Mouse (Mus musculus) yolk sac, embryonic 10.5 days (tissue): ENCODE results near the gene Akap9.
"Not testable (repeated sequence)": the region's sequence is repeated elsewhere in the genome, so short reads cannot be mapped to it uniquely, and the experiment has no call there.

Experiments used
- DNase-seq: peaks from one replicate; pipeline ENCODE4 v3.0.0-alpha.2; 2017; ENCODE audit warnings: low spot score

The Akap9 gene

DNA sequence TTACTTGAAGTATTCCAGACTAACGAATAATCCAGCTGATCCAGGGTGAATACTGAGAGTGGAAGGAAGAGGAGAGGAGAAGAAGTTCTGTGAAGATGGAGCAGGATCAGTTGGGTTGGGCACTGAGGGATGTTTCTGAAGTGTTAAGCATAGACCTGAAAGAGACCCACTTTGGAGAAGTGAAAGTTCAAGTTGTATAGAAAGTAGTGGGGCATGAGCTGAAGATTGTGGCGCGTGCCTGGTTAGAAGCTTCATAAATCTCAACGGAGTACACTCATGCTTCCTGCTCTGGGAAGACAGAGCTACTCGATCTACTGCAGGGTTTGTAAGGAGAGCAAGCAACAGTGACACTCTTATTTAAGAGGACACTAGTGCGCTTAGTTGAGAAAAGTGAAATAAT, 41.3 kb downstream of the Akap9 start:
- DNase-seq = no peak

DNA sequence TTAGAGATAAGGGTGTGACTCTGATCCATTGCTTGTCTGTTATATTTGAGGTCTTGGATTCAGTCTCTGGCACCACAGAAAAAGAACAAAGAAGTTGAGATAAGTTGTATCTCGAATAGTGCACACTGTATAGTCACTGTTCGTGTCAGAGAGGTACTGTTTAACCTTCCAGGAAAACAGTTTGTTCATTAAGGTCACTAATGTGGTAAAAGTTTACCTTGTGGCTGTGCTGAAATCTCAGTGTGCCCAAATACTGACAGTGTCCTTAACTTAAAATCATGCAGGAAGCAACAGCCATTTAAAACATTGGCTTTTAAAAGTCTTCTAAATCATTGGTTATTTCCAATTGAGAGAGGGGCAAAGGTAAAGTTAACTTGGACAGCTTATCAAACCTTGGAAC, 43.1 kb downstream of the Akap9 start:
- DNase-seq = no peak

DNA sequence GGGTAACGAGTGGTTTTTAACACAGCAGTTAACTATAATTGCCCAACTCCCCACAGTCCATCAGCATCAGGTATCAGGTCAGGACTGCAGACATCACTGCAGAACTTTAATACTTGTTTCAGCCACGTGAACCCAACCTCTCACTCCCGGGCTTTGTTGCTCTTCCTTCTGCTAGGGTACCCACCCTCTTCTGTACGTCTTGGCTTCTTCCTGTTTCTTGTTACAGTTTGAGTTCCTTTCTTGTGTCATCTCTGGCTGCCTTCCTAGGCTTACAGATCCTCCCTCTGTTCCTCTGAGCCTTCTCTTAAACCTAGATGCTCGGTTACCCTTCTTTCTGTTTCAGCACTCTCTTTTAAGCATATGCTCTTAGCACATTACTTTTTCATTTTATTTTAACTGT, 45.9 kb downstream of the Akap9 start:
- no peak for DNase-seq

DNA sequence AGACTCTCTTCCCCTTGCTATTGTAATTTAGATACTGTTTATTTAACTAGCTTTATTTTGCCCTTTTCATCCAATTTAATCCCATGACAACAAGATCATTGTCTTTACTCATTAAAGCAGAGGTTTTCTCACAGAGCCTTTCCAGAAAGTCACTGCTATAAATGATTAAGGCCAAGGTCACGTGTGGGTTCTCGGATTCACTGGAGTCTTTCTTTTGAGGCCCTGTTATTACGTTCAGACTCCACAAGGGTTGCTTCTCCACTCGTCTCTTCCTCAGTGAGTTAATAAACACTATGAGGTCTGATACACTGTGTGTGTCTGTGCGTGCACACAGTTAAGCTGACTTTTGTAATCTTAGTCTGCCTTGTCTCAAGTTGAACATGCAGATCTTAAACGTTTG, 47.0 kb downstream of the Akap9 start:
- DNase-seq = no peak

DNA sequence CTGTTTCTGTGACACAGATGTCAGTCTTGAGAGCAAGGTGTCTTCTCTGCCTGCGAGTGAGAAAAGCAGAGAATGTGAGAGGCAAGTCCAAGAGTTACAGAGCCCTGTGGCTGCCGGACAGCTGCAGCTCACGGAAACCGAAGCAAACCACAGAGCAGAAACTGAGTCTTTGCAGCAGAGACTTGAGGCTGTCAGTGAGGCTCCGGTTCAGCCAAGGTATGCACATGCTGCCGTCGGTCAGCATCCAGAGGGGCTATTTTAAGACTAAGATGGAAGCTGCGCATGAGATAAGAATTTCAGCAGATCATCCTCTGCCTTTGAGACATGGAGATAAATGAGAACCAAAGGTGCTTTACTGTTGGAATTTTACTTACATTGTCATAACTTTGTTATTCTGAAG, 48.3 kb downstream of the Akap9 start:
- no peak for DNase-seq

DNA sequence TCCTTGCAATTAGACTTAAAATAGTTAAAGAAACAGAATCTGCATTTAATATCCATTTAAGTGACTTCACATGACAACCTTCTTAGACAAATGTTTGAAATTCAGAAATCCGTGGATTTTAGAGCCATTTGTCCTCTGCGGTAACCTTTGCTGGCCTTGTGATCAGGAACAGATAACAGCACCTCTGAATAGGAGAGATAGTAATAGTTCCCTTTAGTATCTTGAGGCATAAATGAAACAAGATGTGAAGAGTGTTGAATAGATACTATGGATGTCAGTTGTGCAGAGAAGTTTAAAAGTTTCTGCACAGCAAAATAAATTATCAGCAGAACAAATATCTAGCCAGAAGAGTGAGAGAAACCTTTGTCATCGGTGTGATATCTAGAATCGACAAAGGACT, 50.0 kb downstream of the Akap9 start:
- DNase-seq = no peak

DNA sequence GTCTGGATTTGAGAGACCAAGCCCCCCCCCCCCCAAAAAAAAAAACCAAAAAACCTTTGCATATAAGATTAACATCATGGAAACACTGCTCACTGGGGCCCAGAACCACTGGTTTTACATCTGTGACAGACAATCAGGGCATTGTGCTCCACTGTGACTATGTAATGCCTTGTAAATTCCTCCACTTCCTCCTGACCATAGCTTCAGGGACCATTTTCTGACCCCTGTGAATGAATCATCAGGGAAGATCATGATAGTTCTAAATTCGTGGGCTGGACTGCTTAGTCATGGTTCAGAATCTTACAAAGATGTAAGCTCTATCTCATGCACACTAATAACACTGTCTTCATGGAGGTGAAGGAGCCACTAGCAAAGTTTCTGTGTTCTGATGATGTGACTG, 61.8 kb downstream of the Akap9 start:
- DNase-seq = no peak

DNA sequence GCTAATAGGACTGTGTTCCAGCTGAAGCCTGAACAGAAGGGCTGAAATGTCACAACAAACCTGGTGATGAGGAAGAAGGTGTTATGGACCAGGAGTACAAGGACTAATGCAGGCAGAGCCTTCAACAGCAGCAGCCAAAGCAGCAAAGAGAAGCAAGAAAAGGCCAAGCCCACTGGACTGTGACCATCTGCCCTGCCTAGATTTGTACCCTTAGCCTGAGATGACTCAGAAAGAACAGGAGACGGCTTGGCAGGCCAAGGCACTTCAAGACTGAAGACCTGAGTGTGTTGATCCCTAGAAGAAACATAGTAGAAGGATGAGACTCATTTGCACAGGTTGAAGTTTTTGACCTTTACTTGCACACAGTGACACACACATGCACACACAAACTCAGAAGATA, 62.6 kb downstream of the Akap9 start:
- no peak for DNase-seq

DNA sequence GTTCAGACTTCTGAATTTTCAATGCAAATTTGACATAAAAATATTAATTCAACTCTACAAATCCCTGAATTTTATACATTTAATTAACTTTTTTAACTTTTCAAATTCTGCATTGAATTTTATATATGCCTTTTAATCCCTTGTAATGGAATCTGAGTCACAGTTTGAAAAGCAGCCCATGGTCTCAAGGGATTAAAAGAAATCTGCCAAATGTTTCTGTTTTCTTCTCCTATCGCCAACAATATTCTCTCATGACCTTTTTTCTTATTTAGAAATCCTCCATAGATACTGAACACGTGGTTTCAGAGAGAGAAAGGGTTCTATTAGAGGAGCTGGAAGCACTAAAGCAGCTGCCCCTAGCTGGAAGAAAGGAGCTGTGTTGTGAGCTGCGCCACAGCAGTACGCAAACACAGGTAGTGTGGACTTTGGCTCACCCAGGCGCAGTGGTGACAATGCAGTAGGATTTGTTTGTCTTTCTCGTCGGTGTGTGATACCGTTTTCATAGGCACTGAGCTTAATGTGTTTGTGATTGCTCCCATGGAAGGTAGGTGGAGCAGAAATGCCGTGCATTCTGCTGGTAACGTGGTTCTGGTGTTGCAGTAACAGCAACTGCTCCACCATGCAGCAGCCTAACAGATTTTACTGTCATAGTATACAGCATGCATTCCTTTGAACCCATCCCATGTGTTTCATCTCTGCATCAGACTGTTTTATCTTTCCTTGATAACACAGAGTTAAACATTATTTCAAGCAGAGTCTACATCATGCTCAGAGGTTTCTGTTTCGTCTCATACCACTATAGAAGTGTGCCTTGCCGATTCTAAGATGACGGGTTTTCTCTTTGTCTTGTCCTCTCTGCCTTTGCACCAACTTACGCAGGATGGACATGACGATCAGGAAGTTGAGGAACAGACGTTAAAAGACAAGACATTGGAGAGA, 76.9 kb downstream of the Akap9 start:
- peak; percentile 80 for DNase-seq

DNA sequence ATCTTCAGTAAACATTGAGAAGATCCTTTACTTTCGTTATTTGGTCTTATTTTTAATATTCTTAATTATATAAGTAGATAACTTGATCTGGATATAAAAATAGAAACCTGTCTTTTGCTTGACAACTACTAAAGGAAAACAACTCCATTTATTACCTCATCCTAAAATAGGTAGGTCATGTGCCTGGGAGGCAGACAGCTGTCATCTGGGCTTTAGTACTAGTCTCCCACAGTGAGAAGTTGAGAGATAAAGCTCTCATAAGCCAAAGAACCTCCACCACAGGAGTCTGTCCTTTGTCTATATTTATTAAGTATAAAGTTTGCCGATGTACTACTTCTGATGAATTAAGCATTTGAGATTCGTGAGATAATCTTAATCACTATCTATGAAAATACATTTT, 78.8 kb downstream of the Akap9 start:
- no peak for DNase-seq

DNA sequence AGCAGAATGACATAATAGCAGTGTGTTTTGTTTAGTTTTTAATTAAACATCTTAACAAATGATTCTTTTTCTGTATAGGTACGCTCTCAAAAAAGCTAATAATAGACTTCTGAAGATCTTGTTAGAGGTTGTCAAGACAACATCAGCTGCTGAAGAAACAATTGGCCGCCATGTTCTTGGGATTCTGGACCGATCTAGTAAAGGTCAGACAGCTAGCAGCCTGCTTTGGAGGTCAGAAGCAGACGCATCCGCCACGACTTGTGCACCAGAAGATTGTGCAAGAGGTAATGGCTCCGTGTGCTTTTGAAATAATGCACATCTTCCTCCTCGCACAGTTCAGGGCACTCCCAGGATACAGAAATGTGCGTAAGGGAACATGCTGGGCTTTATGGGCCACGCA, 80.4 kb downstream of the Akap9 start:
- DNase-seq = no peak

DNA sequence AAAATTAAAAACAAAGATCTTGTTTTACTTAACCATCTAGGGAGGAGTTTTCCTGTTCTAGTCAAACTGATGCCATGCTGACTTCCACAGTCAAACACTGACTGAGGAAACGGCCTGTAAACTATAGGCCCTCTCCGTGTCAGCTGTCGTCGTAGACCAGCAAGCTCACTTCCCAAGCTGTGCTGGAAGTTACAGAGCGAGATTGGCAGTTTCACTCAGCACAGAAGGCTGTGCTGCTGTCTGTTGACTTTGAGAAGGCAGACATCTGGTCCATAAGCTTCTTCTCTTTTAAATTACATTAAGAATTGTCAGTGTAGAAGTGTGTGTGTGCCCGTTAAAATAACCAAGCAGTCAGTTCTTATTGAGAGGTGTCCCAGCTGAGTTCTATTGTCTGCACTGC, 81.7 kb downstream of the Akap9 start:
- DNase-seq = no peak

DNA sequence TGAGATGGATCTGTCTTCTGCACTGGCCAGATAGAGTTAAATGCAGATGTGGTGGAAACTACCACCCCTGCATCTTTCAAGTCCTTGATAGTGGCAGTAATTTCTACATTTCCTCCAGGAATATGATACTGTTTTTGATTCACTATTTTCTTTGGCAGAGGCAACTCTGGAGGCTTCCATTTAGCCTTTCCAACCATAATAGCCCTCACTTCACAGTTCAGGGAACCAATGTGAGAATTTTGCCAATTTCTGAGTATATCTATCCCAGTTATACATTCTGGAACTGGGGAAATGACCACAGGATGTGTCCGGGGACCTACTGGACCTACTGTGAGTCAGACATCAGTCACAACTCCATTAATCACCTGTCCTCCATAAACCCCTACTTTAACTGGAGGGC, 89.8 kb downstream of the Akap9 start:
- DNase-seq = not testable (repeated sequence)

DNA sequence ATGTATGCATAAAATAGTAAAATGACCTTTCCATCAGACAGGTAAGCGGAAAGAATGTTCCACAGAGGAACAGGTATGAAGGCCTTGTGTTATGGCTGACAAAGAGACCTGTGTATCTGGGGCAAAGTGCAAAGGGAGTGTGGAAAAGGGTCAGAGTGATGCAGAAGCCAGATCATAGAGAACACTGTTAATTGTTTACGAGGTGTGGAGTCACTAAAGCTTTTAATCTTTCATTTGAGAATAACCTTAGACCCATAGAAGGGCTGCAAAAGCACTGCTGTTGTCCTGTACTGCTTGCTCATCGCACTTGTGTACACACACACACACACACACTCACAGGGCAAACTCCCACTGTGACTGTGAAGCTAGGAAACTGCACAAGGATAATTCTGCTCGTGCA, 91.5 kb downstream of the Akap9 start:
- peak; percentile 32 for DNase-seq

DNA sequence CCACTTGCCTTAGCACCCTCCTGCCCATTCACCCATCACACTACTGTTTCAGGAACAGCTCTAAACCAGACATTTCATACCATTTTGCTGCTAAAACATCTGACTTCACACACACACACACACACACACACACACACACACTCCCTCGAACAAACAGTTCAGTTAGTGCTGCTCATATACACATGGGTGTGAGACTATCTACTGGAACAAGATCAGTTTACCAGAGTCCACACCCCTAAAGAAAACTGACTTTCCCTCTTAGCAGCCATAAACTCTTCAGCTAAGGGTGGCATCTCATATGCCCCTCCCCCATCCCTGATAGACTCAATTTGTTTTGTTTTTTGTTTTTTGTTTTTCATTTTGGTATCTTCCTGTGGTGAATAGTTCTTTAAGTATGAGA, 92.2 kb downstream of the Akap9 start:
- DNase-seq = no peak

DNA sequence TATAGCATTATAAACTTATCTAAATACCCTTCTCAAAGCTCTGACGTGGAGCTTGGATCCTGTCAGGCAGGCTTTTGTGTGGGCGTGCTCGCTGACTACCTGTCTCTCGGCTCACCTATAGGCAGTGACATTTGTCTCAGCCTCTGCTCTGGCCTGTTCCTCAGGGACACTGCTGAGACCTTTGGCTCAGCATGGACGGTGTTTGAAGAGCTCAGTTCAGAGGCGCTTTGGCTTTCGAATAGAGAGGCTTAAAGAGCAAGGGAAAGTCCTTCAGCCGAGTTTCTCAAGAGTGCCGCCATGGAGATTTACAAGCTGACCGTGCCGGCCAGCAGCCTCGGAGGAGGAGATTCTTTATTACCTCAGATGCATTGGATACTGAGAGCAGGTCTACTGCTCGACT, 95.3 kb downstream of the Akap9 start:
- peak; percentile 48 for DNase-seq

DNA sequence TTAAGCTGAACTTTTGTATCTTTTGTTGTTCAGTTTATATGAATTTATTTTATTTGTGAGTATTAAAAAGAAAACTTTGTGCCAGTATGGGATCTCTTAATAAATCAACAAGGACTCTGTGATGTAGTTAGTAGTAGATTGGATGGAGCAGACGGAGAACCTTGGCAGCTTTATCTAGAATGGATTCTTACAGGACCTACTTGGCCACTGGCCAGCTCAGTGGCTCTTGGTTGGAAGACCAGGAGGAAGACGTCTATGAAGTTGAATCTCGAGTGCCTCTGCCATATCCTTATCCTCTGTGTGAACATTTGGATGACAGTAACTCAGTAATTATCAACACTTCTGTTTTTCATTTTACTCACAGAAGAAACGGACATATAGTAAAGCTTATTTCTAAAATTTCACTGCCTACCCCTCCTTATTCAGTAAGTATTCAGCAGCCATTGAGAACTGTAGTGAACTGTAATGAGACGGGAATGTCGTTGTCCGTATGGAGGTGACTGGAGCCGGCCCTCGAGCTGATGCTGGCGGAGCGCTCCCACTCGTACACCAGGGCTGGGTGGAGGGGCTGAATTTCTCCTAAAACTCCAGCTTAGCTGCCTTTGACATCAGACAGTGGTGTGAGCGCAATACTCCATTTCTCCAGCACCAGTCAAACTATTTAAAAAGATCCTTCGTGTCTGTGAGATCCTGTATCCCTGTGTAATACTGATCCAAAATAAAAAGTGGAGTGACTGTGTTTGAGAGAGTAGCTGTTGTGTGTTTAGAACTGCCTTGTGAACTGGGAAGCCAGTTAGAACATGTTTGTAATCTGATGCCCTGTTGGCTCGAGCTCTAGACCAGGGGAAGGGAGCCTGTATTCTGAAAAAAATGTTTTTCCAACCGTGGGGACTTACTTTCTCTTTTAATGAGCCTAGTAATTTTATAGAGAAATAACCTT, 96.2 kb downstream of the Akap9 start:
- no peak for DNase-seq

DNA sequence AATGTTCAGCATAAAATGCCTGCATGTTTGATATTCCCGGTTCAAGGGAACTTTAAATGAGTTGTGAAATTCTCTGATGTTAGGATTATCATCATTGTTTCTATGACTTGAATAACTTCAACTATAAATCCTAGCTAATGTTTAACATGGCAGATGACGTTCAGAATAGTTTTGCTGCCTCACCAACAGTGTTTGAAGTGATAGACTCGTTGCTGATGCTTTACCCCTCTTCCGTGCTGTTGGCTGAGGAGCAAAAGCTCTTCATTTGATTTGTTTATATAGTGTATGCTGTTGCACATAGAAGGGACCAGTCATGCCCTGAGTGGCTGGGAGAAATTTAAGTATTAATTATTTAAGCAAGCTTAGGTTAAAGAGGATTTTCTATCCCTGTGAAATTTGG, 96.9 kb downstream of the Akap9 start:
- DNase-seq = no peak

DNA sequence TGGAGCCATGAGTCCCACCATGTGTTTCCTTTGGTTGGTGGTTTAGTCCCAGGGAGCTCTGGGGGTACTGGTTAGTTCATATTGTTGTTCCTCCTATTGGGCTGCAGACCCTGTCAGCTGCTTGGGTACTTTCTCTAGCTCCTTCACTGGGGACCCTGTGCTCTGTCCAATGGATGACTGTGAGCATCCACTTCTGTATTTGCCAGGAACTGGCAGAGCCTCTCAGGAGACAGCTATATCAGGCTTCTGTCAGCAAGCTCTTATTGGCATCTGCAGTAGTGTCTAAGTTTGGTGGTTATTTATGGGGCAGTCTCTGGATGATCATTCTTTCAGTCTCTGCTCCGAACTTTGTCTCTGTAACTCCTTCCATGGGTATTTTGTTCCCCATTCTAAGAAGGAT, 98.5 kb downstream of the Akap9 start:
- not testable (repeated sequence) for DNase-seq

DNA sequence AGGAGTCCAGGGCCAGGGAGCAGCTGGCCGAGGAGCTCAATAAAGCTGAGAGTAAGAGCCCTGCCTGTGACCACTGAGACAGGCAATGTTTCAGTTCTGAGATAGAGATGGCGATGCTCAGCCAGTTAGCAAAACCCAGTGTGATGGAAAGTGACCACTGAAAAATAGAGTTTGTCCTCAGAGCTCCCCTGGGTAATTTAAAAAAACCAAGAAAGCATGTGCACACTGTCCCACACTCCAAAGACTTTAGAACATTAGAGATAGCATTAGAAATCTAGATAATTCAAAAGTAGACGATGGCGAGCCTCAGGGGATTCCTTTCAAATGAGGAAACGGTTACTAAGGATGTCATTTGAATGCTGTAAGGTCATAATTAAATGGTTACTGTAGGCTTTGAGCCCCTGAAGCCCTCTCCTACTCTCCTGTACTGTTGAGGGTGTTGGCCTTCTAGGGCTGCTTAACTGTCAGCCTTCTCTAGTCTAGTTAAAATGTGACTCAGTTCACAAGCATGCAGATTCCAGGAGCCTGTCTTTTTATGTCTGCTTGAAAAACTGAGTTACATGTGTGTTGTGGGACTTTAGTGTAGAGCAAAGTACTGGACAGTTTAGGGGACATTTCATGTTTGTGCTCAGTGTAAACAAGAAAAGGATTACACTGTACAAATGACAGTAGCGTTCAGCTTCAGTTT, 100.8 kb downstream of the Akap9 start:
- DNase-seq = no peak

DNA sequence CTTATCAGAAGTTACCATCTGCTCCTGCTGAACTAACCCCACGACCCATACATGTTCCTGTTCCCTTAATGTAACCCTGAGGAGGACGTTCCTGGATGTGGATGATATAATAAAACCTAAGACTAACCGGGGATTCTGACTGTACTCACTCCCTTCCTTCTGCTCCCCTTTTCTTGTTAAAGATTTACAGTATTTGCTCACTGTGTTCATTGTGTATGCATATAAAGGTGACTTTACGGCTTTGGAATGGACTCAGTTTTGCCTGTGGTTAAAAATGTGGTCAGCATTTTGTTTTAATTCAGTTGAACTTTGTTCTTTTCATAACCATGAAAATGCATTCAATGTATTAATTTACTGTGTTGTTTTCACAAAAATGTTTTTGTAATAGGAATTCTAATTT, 104.0 kb downstream of the Akap9 start:
- DNase-seq = no peak

DNA sequence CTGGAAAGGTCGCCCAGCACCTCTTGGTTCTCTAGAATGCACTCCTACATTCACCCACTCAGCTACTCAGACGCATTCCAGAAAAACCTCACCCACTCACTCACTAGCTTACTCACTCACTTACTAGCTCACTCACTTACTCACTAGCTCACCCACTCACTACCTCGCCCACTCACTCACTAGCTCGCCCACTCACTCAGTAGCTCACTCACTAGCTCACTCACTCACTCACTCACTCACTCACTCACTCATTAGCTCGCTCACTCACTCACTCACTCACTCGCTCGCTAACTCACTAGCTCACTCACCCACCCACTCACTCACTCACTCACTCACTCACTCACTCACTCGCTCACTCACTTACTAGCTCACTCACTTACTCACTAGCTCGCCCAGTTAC, 108.8 kb downstream of the Akap9 start:
- DNase-seq = no peak

DNA sequence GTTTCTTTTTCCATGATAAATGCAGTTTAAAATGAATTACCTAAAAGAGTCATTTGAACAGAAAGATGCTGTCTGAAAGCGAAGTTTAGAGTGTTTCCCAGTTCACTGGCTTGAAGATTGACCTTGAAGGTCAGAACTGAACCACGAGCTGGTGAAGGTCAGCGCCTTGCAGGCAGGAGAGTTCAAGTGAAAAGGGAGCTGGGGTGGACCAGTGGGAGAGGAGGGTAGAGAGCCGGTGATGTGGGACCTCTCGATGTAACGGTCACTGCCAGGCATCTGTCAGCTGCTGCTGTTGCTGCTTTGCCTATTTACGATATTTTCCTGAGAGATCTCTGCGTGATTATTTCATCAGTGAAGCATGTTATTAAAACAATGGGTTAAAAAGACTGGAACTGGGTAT, 111.5 kb downstream of the Akap9 start:
- no peak for DNase-seq
